Mouse (Mus musculus): ENCODE results near the gene Bcat2. TPM values are rescaled to one million over a fixed set of nuclear protein-coding genes. Genes with fewer than 3 reads are reported as not detected.

Bcat2 gene
- polyA plus RNA-seq, 1 experiment: 82.0 TPM

- Histone ChIP-seq H3K4me3 (ENCODE audit: insufficient read depth, low read depth, low read length) (peak overlapping the region; percentile 72), H3K4me1 (ENCODE audit: control insufficient read depth, insufficient read depth, insufficient read length, low read length) (peaks cover 4% of the 10 kb centered on the region; the same call in 1 of the 2 replicates), H3K27ac (replicated peaks; ENCODE audit: low read depth, low read length) (no peak overlapping the region)
Measured at GRCm38 (mm10) chr7:45537602-45538001, 32.4 kb upstream of the Bcat2 start.

DNA sequence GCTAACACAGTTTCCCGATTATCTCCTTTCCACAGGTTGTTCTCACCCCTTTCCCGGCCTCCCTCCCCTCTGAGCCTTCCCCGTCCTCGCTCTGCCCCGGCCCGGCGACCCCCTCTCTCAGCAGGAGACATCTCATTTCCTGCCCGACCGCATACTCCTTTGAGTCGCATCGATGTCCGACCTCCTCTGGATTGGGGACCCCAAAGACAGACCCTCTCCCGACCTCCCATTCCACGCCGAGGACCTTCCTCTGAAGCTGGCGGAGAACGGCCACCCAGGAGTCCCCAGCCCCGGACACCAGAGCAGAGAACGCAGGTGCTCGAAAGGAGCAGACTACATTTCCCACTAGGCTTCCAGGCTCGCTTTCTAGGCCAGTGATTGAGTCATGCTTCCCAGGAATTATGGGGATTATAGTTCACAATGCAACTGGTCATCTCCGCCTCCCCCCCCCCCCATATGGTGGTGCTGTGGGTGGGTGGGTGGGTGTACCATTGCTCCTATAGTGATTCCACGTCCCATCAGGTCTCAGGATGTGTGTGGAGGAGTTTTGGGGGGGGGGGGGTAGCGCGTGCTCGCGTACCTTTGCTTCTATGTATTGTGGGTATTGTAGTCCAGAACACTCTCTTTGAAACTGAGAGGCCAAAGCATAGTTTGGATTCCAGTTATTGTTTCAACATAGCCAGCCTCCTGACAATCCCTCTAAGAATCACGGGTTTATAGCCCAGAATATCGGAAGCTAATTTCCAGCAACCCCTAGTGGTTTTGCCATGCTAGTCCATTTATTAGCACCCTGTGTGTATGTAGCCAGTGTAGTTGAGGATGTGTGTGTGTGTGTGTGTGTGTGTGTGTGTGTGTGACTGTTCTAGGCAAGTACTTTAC, 31.6 kb upstream of the Bcat2 start:
- H3K4me1 ChIP-seq (ENCODE audit: control insufficient read depth, insufficient read depth, insufficient read length, low read length): peaks cover 4% of the 10 kb centered on the region; the same call in 1 of the 2 replicates
- H3K27ac ChIP-seq (replicated peaks; ENCODE audit: low read depth, low read length): no peak overlapping the region
- peak overlapping the region; percentile 72 for H3K4me3 ChIP-seq (ENCODE audit: insufficient read depth, low read depth, low read length)

DNA sequence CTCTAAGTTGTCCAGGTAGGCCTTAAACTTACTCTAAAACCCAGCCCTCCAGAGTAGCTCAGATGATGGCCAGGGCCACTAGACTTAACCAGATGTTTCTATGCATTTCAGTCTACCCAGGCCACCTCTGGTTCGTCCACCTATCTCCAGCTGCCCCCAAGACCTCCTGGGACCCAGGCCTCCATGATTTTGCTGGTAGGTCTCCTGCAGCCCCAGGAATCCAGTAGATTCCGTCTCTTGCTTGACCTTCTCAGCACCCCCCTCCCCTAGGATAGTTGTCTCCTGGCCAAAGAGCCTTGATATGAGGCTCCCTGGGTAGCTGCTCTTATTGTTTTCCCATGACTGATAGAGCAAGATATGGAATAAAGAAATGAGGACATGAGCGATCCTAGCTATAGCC, 30.9 kb upstream of the Bcat2 start:
- H3K27ac ChIP-seq (replicated peaks; ENCODE audit: low read depth, low read length): no peak overlapping the region

GRCm38 (mm10) chr7:45540213-45540612, 29.7 kb upstream of the Bcat2 start:
- no peak overlapping the region for H3K4me3 ChIP-seq (ENCODE audit: insufficient read depth, low read depth, low read length)
- H3K4me1 ChIP-seq (ENCODE audit: control insufficient read depth, insufficient read depth, insufficient read length, low read length): peaks cover 4% of the 10 kb centered on the region; the same call in 1 of the 2 replicates
- no peak overlapping the region for H3K27ac ChIP-seq (replicated peaks; ENCODE audit: low read depth, low read length)

More for the DNA sequence above, 30.9 kb upstream of the Bcat2 start:
- Histone ChIP-seq H3K4me1 (ENCODE audit: control insufficient read depth, insufficient read depth, insufficient read length, low read length) (peaks cover 4% of the 10 kb centered on the region; the same call in 1 of the 2 replicates), H3K4me3 (ENCODE audit: insufficient read depth, low read depth, low read length) (no peak overlapping the region)

GRCm38 (mm10) chr7:45544525-45544924, 25.4 kb upstream of the Bcat2 start:
- H3K4me1 ChIP-seq (ENCODE audit: control insufficient read depth, insufficient read depth, insufficient read length, low read length): no peaks in the 10 kb centered on the region
- H3K27ac ChIP-seq (replicated peaks; ENCODE audit: low read depth, low read length): no peak overlapping the region
- no peak overlapping the region for H3K4me3 ChIP-seq (ENCODE audit: insufficient read depth, low read depth, low read length)

- Histone ChIP-seq H3K4me3 (ENCODE audit: insufficient read depth, low read depth, low read length) (no peak overlapping the region), H3K4me1 (ENCODE audit: control insufficient read depth, insufficient read depth, insufficient read length, low read length) (no peaks in the 10 kb centered on the region), H3K27ac (replicated peaks; ENCODE audit: low read depth, low read length) (no peak overlapping the region)
Measured at GRCm38 (mm10) chr7:45549641-45550436, 20.1 kb upstream of the Bcat2 start.

GRCm38 (mm10) chr7:45550821-45551511, 19.0 kb upstream of the Bcat2 start:
- Histone ChIP-seq H3K4me3 (ENCODE audit: insufficient read depth, low read depth, low read length) (no peak overlapping the region), H3K27ac (replicated peaks; ENCODE audit: low read depth, low read length) (no peak overlapping the region), H3K4me1 (ENCODE audit: control insufficient read depth, insufficient read depth, insufficient read length, low read length) (no peaks in the 10 kb centered on the region)

- no peak overlapping the region for H3K4me3 ChIP-seq (ENCODE audit: insufficient read depth, low read depth, low read length)
- no peak overlapping the region for H3K27ac ChIP-seq (replicated peaks; ENCODE audit: low read depth, low read length)
- H3K4me1 ChIP-seq (ENCODE audit: control insufficient read depth, insufficient read depth, insufficient read length, low read length): no peaks in the 10 kb centered on the region
Measured at GRCm38 (mm10) chr7:45551512-45551883, 18.5 kb upstream of the Bcat2 start.

GRCm38 (mm10) chr7:45553519-45553918, 16.4 kb upstream of the Bcat2 start:
- Histone ChIP-seq H3K4me3 (ENCODE audit: insufficient read depth, low read depth, low read length) (no peak overlapping the region), H3K4me1 (ENCODE audit: control insufficient read depth, insufficient read depth, insufficient read length, low read length) (no peaks in the 10 kb centered on the region), H3K27ac (replicated peaks; ENCODE audit: low read depth, low read length) (no peak overlapping the region)

GRCm38 (mm10) chr7:45553990-45554389, 16.0 kb upstream of the Bcat2 start:
- Histone ChIP-seq H3K4me3 (ENCODE audit: insufficient read depth, low read depth, low read length) (no peak overlapping the region), H3K27ac (replicated peaks; ENCODE audit: low read depth, low read length) (no peak overlapping the region), H3K4me1 (ENCODE audit: control insufficient read depth, insufficient read depth, insufficient read length, low read length) (no peaks in the 10 kb centered on the region)

DNA sequence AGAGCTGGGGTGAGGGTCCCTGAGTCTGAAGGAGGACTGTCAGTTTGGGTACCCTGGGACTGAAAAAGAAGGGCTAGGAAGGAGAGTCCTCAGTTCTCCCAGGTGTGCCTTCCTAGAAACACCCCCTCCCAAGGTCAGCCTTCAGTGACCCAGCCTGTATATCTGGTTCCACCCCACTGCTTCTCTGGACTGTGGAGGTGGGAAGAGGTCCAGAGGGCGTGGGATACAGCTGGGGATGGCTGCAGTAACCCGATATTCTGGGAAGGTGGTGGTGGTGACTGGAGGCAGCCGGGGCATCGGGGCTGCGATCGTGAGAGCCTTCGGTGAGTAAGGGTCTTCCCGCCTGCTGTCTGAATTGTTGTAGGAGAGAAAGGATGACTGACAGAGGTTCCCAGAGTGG, 15.2 kb upstream of the Bcat2 start, which contains the start of gene Hsd17b14:
TSS of gene Hsd17b14 (plus strand) at position 150 of the 400 bp plus-strand sequence.
- Histone ChIP-seq H3K4me3 (ENCODE audit: insufficient read depth, low read depth, low read length) (no peak within 1 kb of the TSS), H3K4me1 (ENCODE audit: control insufficient read depth, insufficient read depth, insufficient read length, low read length) (no peaks in the 10 kb centered on the region), H3K27ac (replicated peaks; ENCODE audit: low read depth, low read length) (no peak within 1 kb of the TSS)

DNA sequence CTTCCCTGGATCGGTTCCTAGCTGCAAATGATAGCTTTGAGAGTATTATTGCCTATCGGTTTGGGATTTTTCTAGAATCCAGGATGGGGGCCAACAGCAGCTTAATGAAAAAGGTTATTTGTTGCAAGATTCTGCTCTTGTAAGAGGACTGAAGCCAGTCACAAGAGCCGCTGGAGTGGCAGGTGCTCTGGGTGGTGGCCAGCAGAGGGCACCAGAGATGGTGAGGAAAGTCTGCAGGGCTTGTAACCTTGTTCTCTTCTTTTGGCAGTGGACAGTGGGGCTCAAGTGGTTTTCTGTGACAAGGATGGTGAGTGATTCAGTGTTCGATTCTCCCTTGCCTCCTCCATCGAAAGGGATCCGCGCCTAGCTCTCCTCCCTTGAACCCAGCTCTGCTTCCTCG, 14.2 kb upstream of the Bcat2 start:
- no peak overlapping the region for H3K27ac ChIP-seq (replicated peaks; ENCODE audit: low read depth, low read length)
- no peak overlapping the region for H3K4me3 ChIP-seq (ENCODE audit: insufficient read depth, low read depth, low read length)
- H3K4me1 ChIP-seq (ENCODE audit: control insufficient read depth, insufficient read depth, insufficient read length, low read length): no peaks in the 10 kb centered on the region

DNA sequence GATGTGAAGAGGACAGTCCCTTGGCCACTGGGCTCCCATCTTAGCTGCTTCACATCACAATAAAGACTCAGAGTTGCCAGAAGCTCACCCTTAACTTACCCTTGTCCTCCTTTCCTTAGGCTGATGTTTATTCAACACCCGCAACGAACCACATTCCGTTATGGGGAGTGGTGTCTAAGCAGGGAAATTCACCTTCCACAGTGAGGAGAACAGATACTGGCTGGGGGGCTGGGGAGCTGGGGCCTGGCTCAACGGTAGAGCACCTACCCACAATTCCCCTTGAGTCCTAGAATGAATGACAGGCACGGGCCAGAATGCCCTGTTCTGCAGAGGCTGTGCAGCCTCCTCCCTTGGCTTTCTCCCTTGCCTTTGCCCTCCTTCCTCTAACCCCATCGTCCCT, 11.0 kb upstream of the Bcat2 start:
- Histone ChIP-seq H3K4me1 (ENCODE audit: control insufficient read depth, insufficient read depth, insufficient read length, low read length) (no peaks in the 10 kb centered on the region), H3K27ac (replicated peaks; ENCODE audit: low read depth, low read length) (no peak overlapping the region), H3K4me3 (ENCODE audit: insufficient read depth, low read depth, low read length) (no peak overlapping the region)

GRCm38 (mm10) chr7:45560241-45560640, 9.7 kb upstream of the Bcat2 start:
- Histone ChIP-seq H3K4me3 (ENCODE audit: insufficient read depth, low read depth, low read length) (no peak overlapping the region), H3K4me1 (ENCODE audit: control insufficient read depth, insufficient read depth, insufficient read length, low read length) (no peaks in the 10 kb centered on the region), H3K27ac (replicated peaks; ENCODE audit: low read depth, low read length) (no peak overlapping the region)

Measured in brown adipose tissue, adult 24 weeks (tissue).